Mouse (Mus musculus) myocyte (in vitro differentiated cells): ENCODE data around the gene Pycr2. TPM values are rescaled to one million over a fixed set of nuclear protein-coding genes. Genes with fewer than 3 reads are reported as not detected.
A peak's percentile ranks its signal among the peaks of the same experiment; 100 is the strongest.

Source experiments
- H3K27me3 ChIP-seq: one replicate; pipeline ENCODE4 v1.6.1; 2011; ENCODE audit not compliant: control insufficient read depth, insufficient read depth, insufficient read length
- H3K36me3 ChIP-seq: one replicate; pipeline ENCODE4 v1.6.1; 2011; ENCODE audit not compliant: control insufficient read depth, insufficient read depth
- H3K4me2 ChIP-seq: one replicate; pipeline ENCODE4 v1.6.1; 2011; ENCODE audit warnings: low read depth, control low read depth
- H3K4me3 ChIP-seq: one replicate; pipeline ENCODE4 v1.5.1; 2011; ENCODE audit warnings: mild to moderate bottlenecking, control low read depth, moderate library complexity
- H3K79me2 ChIP-seq: one replicate; pipeline ENCODE4 v1.6.1; 2011; ENCODE audit not compliant: control insufficient read depth, insufficient read depth
- H3ac ChIP-seq: one replicate; pipeline ENCODE4 v1.6.1; 2011; ENCODE audit not compliant: control insufficient read depth, insufficient read length
- CEBPB ChIP-seq: IDR thresholded peaks from 2 replicates; pipeline ENCODE4 v1.6.1; 2011; ENCODE audit warnings: mild to moderate bottlenecking, moderate library complexity; ENCODE audit not compliant: poor library complexity, insufficient read depth, severe bottlenecking
- E2F4 ChIP-seq: IDR thresholded peaks from one replicate; pipeline ENCODE4 v1.6.1; 2011; ENCODE audit warnings: mild to moderate bottlenecking, control low read depth, moderate library complexity; ENCODE audit not compliant: insufficient read depth
- MAX ChIP-seq: IDR thresholded peaks from one replicate; pipeline ENCODE4 v1.6.1; 2011; ENCODE audit warnings: low read depth, mild to moderate bottlenecking, control low read depth
- MYOD1 ChIP-seq, 3 experiments: IDR thresholded peaks; one replicate each; pipeline ENCODE4 v1.6.1; 2011; ENCODE audit warnings: control low read depth in 2 of 3, low read depth in 2 of 3, mild to moderate bottlenecking in 2 of 3, moderate library complexity in 1 of 3; ENCODE audit not compliant: insufficient read length in 2 of 3, control insufficient read depth in 1 of 3
- MYOG ChIP-seq, 3 experiments: IDR thresholded peaks; one replicate each; pipeline ENCODE4 v1.6.1; 2011; ENCODE audit warnings: control low read depth in 2 of 3, low read depth in 2 of 3, mild to moderate bottlenecking in 2 of 3; ENCODE audit not compliant: insufficient read length in 2 of 3, control insufficient read depth in 1 of 3, insufficient read depth in 1 of 3
- POLR2A ChIP-seq: IDR thresholded peaks from one replicate; pipeline ENCODE4 v1.6.1; 2011; ENCODE audit warnings: low read depth, mild to moderate bottlenecking, control low read depth, moderate library complexity; ENCODE audit not compliant: insufficient read length
- POLR2AphosphoS2 ChIP-seq: IDR thresholded peaks from one replicate; pipeline ENCODE4 v1.6.1; 2011; ENCODE audit warnings: low read depth, control low read depth; ENCODE audit not compliant: insufficient read length
- REST ChIP-seq: IDR thresholded peaks from one replicate; pipeline ENCODE4 v1.6.1; 2011; ENCODE audit warnings: mild to moderate bottlenecking, control low read depth, moderate library complexity; ENCODE audit not compliant: insufficient read depth, insufficient read length
- SRF ChIP-seq: IDR thresholded peaks from one replicate; pipeline ENCODE4 v1.6.1; 2011; ENCODE audit warnings: low read depth; ENCODE audit not compliant: control insufficient read depth, insufficient read length
- TCF12 ChIP-seq: IDR thresholded peaks from one replicate; pipeline ENCODE4 v1.6.1; 2011; ENCODE audit warnings: mild to moderate bottlenecking, control low read depth; ENCODE audit not compliant: poor library complexity, insufficient read depth, severe bottlenecking
- TCF3 ChIP-seq: IDR thresholded peaks from one replicate; pipeline ENCODE4 v1.6.1; 2011; ENCODE audit warnings: low read depth, control low read depth; ENCODE audit not compliant: insufficient read length
- USF1 ChIP-seq: IDR thresholded peaks from one replicate; pipeline ENCODE4 v1.6.1; 2011; ENCODE audit warnings: low read depth, mild to moderate bottlenecking, control low read depth, moderate library complexity
- polyA plus RNA-seq: library from polyadenylated mRNA; unstranded; fragments of >200 nt; fragmentation: generic; extraction: Trizol; gene quantifications from one replicate; pipeline ENCODE4 v1.2.1, GENCODE M21; 2012; ENCODE audit warnings: missing spikeins

Gene Pycr2
- polyA plus RNA-seq, 1 experiment: 52.6 TPM

DNA sequence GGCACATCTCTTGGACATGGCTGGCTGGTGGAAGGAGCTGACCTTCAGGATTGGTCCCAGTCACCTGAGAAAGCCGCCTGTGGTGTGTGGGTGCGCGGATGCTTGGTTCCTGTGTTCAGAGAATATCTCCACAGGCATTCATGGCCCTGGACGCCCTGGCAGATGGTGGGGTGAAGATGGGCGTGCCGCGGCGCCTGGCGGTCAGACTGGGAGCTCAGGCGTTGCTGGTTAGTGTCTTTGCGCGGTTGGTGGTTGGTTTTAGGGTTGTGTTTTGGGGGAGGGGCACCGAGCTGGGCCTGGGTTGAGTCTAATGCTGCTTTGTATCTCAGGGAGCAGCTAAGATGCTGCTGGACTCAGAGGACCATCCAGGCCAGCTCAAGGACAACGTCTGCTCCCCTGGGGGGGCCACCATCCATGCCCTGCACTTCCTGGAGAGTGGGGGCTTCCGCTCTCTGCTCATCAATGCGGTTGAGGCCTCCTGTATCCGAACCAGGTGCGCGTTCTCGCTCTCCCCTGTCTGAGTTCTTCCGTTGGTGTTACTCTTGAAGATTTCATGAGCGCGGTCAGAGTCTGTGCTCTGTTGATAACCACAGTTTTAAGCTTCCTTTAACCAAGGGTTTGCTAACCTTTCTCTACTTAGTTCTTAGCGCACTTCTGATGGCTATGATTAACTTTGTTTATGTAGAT is 2.5 kb downstream of the Pycr2 start:
- Histone ChIP-seq H3K27me3 (no peaks in the 10 kb centered on the region), H3ac (no peak overlapping the region), H3K36me3 (peaks cover 3% of the 10 kb centered on the region), H3K4me3 (no peak overlapping the region), H3K4me2 (no peak overlapping the region), H3K79me2 (peaks cover 17% of the 10 kb centered on the region)
- no peak for TF ChIP-seq REST
- TF ChIP-seq E2F4: no peak
- no peak for TF ChIP-seq POLR2A
- TF ChIP-seq USF1: no peak
- no peak for TF ChIP-seq TCF12
- no peak for TF ChIP-seq CEBPB
- TF ChIP-seq MYOG (IDR thresholded peaks at IDR 0.05; ENCODE audit: control insufficient read depth in 1 of 3, insufficient read depth in 1 of 3, insufficient read length in 2 of 3, low read depth in 2 of 3): no peak
- TF ChIP-seq SRF: no peak
- TF ChIP-seq TCF3: no peak
- TF ChIP-seq POLR2AphosphoS2: no peak
- no peak for TF ChIP-seq MAX
- no peak for TF ChIP-seq MYOD1 (IDR thresholded peaks at IDR 0.05; ENCODE audit: control insufficient read depth in 1 of 3, insufficient read length in 2 of 3, low read depth in 2 of 3)

DNA sequence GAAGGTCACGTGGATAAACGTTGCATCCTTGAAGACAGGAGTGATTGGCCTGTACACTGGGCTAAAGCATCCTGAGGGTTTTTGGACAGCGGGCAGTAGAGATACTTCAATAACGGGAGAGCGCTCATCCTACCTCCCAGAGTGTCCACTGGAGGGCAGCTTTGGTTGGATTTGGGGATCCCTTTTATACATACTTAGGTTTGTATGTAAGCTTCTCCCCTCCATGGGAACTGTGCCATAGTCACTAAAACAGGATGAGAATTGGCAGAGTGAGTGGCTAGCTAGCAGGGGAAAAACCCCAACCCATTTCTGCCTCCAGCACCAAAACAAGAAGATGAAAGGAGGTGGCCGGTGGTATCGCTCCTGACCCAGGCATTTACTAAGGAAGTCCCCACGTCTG is 7.0 kb downstream of the Pycr2 start:
- Histone ChIP-seq H3K79me2 (no peaks in the 10 kb centered on the region), H3K27me3 (no peaks in the 10 kb centered on the region), H3K4me3 (no peak overlapping the region), H3K36me3 (peaks cover 3% of the 10 kb centered on the region), H3ac (no peak overlapping the region), H3K4me2 (no peak overlapping the region)
- TF ChIP-seq USF1 (no peak), SRF (no peak), CEBPB (no peak), POLR2AphosphoS2 (no peak), REST (no peak)

DNA sequence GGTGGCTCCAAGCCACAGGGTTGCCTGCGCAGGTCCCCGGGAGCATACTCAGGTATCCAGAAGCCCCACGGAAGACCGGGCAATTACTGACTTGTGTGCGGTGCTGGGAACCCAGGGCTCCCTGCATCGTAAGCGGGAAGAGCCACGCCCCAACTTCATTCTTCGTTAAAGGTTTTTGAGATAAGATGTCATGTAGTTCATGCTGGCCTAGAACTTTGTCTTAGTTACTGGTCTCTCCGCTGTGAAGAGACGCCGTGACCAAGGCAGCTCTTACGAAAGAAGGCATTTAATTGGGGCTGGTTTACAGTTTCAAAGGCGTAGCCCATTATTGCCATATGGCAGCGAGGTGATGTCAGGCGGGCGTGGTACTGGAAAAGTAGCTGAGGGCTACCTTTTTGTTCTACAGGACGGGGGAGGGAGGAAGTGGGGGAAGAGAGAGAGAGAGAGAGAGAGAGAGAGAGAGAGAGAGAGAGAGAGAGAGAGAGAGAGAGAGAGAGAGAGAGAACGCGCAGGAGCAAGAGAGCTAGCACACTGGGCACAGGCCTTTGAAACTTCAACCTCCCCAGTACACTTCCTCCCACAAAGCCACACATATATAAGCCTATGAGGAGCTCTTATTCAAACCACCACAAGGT is 7.7 kb downstream of the Pycr2 start:
- Histone ChIP-seq H3K4me3 (no peak overlapping the region), H3K4me2 (no peak overlapping the region), H3K36me3 (peaks cover 3% of the 10 kb centered on the region), H3K27me3 (no peaks in the 10 kb centered on the region), H3K79me2 (no peaks in the 10 kb centered on the region), H3ac (no peak overlapping the region)
- TF ChIP-seq TCF3 (no peak), POLR2A (no peak)

DNA sequence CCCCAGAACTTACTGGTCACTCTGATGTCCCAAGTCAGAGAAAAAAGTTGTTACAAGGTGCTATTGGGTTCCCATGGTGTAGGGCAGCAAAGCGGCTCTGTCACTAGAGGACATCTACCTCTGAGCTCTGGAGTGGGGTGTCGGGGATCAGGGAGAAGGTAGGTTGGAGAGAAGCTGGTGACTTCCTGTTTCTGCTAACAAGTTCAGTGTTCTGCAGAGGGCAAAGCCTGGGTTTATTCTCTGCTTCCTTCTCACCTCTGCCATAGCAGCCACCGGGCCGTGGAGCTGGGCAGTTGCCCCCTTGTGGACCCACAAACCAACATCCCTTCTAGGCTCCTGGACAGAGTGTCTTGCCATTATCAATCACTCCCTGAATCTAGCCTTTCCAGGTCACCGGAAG is 8.7 kb downstream of the Pycr2 start:
- peaks cover 3% of the 10 kb centered on the region for H3K36me3 ChIP-seq
- TF ChIP-seq USF1: no peak
- TF ChIP-seq TCF12: no peak
- no peak for TF ChIP-seq TCF3
- TF ChIP-seq MYOG (IDR thresholded peaks at IDR 0.05; ENCODE audit: control insufficient read depth in 1 of 3, insufficient read depth in 1 of 3, insufficient read length in 2 of 3, low read depth in 2 of 3): no peak
- TF ChIP-seq POLR2A: no peak
- TF ChIP-seq POLR2AphosphoS2: no peak
- no peaks in the 10 kb centered on the region for H3K79me2 ChIP-seq
- no peak overlapping the region for H3ac ChIP-seq
- H3K4me3 ChIP-seq: no peak overlapping the region
- no peaks in the 10 kb centered on the region for H3K27me3 ChIP-seq
- H3K4me2 ChIP-seq: no peak overlapping the region

DNA sequence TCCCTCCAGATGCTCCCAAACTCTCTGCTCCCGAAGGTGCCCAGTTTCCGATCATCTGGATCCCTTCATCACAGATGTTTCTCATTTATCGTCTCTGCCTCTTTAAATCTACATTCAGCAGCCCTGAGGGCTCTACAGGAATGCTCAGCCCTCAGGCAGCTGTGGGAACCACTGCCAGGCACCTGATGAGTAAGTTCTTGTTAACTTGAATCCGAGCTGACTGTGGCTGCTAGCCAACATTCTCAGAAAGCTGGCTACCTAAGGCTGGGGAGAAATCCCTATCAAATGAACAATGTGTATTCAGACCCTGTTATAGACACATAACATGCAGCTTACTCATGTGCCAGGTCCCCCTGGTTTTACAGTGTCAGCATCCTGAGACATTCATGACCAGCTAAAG is 9.7 kb downstream of the Pycr2 start:
- TF ChIP-seq MYOD1 (IDR thresholded peaks at IDR 0.05; ENCODE audit: control insufficient read depth in 1 of 3, insufficient read length in 2 of 3, low read depth in 2 of 3): peak in 1 of 3 experiments; percentile 36
- TF ChIP-seq CEBPB: no peak
- Histone ChIP-seq H3K36me3 (peaks cover 1% of the 10 kb centered on the region), H3K27me3 (no peaks in the 10 kb centered on the region), H3K4me3 (no peak overlapping the region), H3K79me2 (no peaks in the 10 kb centered on the region), H3K4me2 (peak overlapping the region; percentile 59), H3ac (no peak overlapping the region)
